Mouse (Mus musculus): ENCODE measurements around the gene Esrp2. TPM values are rescaled to one million over a fixed set of nuclear protein-coding genes. Genes with fewer than 3 reads are reported as not detected.
A peak's percentile ranks its signal among the peaks of the same experiment; 100 is the strongest.

Gene Esrp2
- total and polyA plus RNA-seq, 3 experiments = 0.24 to 0.30 TPM; not detected in 1

DNA sequence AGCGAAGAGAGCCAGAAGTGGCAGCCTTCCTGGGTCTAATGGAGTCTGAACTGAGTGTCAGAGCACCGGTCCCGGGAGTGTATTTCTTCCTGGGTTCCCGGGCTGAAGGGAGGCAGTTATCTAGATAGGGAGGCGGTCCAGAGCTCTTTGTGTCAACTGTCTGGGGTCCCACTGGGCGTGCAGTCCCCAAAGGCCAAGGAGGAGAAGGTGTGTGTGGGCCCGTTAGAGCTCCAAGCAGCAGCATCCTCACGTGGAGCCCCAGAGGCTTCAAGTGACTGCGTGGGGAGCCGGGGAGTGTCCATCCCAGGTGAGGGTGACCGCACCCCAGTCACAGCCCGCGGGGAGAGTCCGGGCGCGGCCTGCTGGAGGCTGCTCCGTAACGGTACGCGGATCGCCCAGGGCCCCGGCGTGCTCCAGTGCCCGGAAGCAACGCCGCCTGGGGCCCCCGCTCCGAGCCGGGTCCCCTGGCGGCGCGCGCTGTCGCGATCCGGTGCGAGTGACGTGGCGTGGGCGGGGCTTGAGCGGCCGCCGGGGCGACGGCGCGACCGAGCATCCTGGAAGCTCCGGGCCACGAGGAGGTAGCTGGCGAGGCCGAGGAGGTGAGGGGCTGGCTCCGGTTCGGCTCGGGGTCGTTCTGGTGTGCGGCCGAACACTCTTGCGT lies 31.7 kb upstream of the Esrp2 start, which contains the start of gene Slc7a6:
Gene Slc7a6, plus strand, starts transcription at position 502 of the 661 bp plus-strand sequence.
- peak within 1 kb of the TSS; percentile 57 for H3K27ac ChIP-seq (ENCODE audit: insufficient read depth, low read depth)
- dilution Hi-C loops (cut with MboI; ENCODE audit: extremely low pct_ligation_motif_present, extremely low pct_unique_long_range_greater_than_20kb, low sequenced_read_pairs) (no loop called here), in situ Hi-C loops (cut with MboI; ENCODE audit: low pct_ligation_motif_present, low pct_unique_long_range_greater_than_20kb, low sequenced_read_pairs) (loop anchor here (5.0 kb wide), 1 partner anchor 44 kb away; the partner anchor contains the start of genes Prmt7 and Slc7a6os)
- peak within 1 kb of the TSS; percentile 88 to 93 (median 91) for H3K4me3 ChIP-seq (replicated peaks in 1 of 3; ENCODE audit: low read depth in 2 of 3, low read length in 2 of 3, poor library complexity in 1 of 3)
- peak within 1 kb of the TSS; percentile 99 for H3K4me2 ChIP-seq (ENCODE audit: insufficient read depth, low read depth, poor library complexity, severe bottlenecking)
- H3K9me3 ChIP-seq (replicated peaks; ENCODE audit: low read length) = no peaks in the 10 kb centered on the region
- H3K36me3 ChIP-seq (replicated peaks in 1 of 2; ENCODE audit: control insufficient read depth in 1 of 2, insufficient read depth in 1 of 2, low read length in 1 of 2) = peaks cover 4 to 27% of the 10 kb centered on the region in 2 experiments
- peak within 1 kb of the TSS; percentile 93 for H3K9ac ChIP-seq (ENCODE audit: insufficient read depth, low read depth)
- DNase-seq (ENCODE audit: extremely low read depth) = peak; percentile 70
- peak; percentile 92 for TF ChIP-seq MXI1 (IDR thresholded peaks at IDR 0.05; ENCODE audit: low read depth, low read length)
- no peak; the same call in 1 of the 2 replicates for TF ChIP-seq IRF4 (IDR thresholded peaks at IDR 0.05; ENCODE audit: low read depth, low read length)
- TF ChIP-seq UBTF (IDR thresholded peaks at IDR 0.05; ENCODE audit: low read depth, low read length) = peak; percentile 77; the same call in 1 of the 2 replicates
- TF ChIP-seq RAD21 (IDR thresholded peaks at IDR 0.05; ENCODE audit: low read depth, low read length) = no peak
- no peak for TF ChIP-seq ZNF384 (IDR thresholded peaks at IDR 0.05; ENCODE audit: low read depth, low read length)
- no peak for TF ChIP-seq ZKSCAN1 (IDR thresholded peaks at IDR 0.05; ENCODE audit: borderline replicate concordance, low read depth, low read length)
- no peak for TF ChIP-seq EP300 (IDR thresholded peaks at IDR 0.05; ENCODE audit: low read length)
- TF ChIP-seq CHD2 (IDR thresholded peaks at IDR 0.05; ENCODE audit: low read length) = no peak
- no peak for TF ChIP-seq MEF2A (IDR thresholded peaks at IDR 0.05; ENCODE audit: borderline replicate concordance, low read depth, low read length)
- TF ChIP-seq HCFC1 (IDR thresholded peaks at IDR 0.05; ENCODE audit: low read depth, low read length) = peak; percentile 54; the same call in 1 of the 2 replicates
- no peak for TF ChIP-seq CTCF (conservative IDR thresholded peaks at IDR 0.05 in 1 of 2, IDR thresholded peaks at IDR 0.05 in 1 of 2; ENCODE audit: low read depth in 2 of 2, low read length in 2 of 2)
- peak; percentile 92 for TF ChIP-seq POLR2A (IDR thresholded peaks at IDR 0.05; ENCODE audit: low read depth, low read length)
- TF ChIP-seq MAFK (IDR thresholded peaks at IDR 0.05; ENCODE audit: insufficient replicate concordance, low read length) = no peak
- TF ChIP-seq POLR2AphosphoS2 (IDR thresholded peaks at IDR 0.05; ENCODE audit: low read depth, low read length) = peak; percentile 79; the same call in 1 of the 2 replicates
- peak; percentile 36; the same call in 1 of the 2 replicates for TF ChIP-seq MYC (IDR thresholded peaks at IDR 0.05; ENCODE audit: low read depth, low read length)
- no peak for TF ChIP-seq USF2 (conservative IDR thresholded peaks at IDR 0.05; ENCODE audit: low read depth, low read length)
- TF ChIP-seq TCF12 (IDR thresholded peaks at IDR 0.05; ENCODE audit: low read depth, low read length) = peak; percentile 86
- no peak for TF ChIP-seq ZC3H11A (IDR thresholded peaks at IDR 0.05; ENCODE audit: low read depth, low read length)
- TF ChIP-seq E2F4 (IDR thresholded peaks at IDR 0.05; ENCODE audit: insufficient replicate concordance, low read depth, low read length) = no peak
- peak; percentile 86 for TF ChIP-seq MAX (IDR thresholded peaks at IDR 0.05; ENCODE audit: low read length)
- no peak for TF ChIP-seq PAX5 (IDR thresholded peaks at IDR 0.05; ENCODE audit: low read length)
- no peak for TF ChIP-seq MAZ (IDR thresholded peaks at IDR 0.05; ENCODE audit: low read depth, low read length)
- TF ChIP-seq TBP (conservative IDR thresholded peaks at IDR 0.05; ENCODE audit: low read depth, low read length) = no peak
- peak; percentile 68 for TF ChIP-seq ZMIZ1 (IDR thresholded peaks at IDR 0.05; ENCODE audit: low read depth, low read length)
- TF ChIP-seq ETS1 (conservative IDR thresholded peaks at IDR 0.05; ENCODE audit: low read depth, low read length) = no peak
- no peak for TF ChIP-seq KAT2A (IDR thresholded peaks at IDR 0.05; ENCODE audit: insufficient replicate concordance, low read length)
- no peak for TF ChIP-seq CHD1 (IDR thresholded peaks at IDR 0.05; ENCODE audit: low read depth, low read length)
- TF ChIP-seq USF1 (IDR thresholded peaks at IDR 0.05; ENCODE audit: low read depth, low read length) = no peak
- no peak for TF ChIP-seq SMC3 (IDR thresholded peaks at IDR 0.05; ENCODE audit: low read depth, low read length)
- peak; percentile 92 for TF ChIP-seq NELFE (IDR thresholded peaks at IDR 0.05; ENCODE audit: low read depth, low read length)
- TF ChIP-seq SIN3A (IDR thresholded peaks at IDR 0.05; ENCODE audit: low read length) = peak; percentile 80; the same call in 1 of the 2 replicates
- TF ChIP-seq NRF1 (IDR thresholded peaks at IDR 0.05; ENCODE audit: low read depth, low read length) = peak; percentile 61
- no peak for TF ChIP-seq RCOR1 (conservative IDR thresholded peaks at IDR 0.05; ENCODE audit: low read depth, low read length)
- no peak for TF ChIP-seq GABPA (IDR thresholded peaks at IDR 0.05; ENCODE audit: insufficient replicate concordance, low read depth, low read length)
- no peak; the same call in none of the 2 replicates for TF ChIP-seq BHLHE40 (IDR thresholded peaks at IDR 0.05; ENCODE audit: low read depth, low read length)
- TF ChIP-seq JUND (conservative IDR thresholded peaks at IDR 0.05; ENCODE audit: low read depth, low read length) = no peak
- TF ChIP-seq JUN (IDR thresholded peaks at IDR 0.05; ENCODE audit: insufficient read depth, low read depth, low read length) = no peak
- peak; percentile 87 for TF ChIP-seq ELF1 (IDR thresholded peaks at IDR 0.05; ENCODE audit: low read depth, low read length)
- peaks cover 0 to 16% of the 10 kb centered on the region in 2 experiments; a peak in 1 of 4 replicates for H3K4me1 ChIP-seq (ENCODE audit: control insufficient read depth in 1 of 2, insufficient read depth in 2 of 2)
- peaks cover 30% of the 10 kb centered on the region for H3K79me2 ChIP-seq (replicated peaks; ENCODE audit: control insufficient read depth, extremely low read depth, insufficient read depth, poor library complexity, severe bottlenecking)
- H3K27me3 ChIP-seq (replicated peaks) = no peaks in the 10 kb centered on the region

Data from CH12.LX (cell line).